Mouse (Mus musculus): Measurements from ENCODE around the gene Vmn1r9.
"Not testable (repeated sequence)": the region's sequence is repeated elsewhere in the genome, so short reads cannot be mapped to it uniquely, and the experiment has no call there.

The Vmn1r9 gene

GRCm38 (mm10) chr6:57066487-57066886 is at the start of gene Vmn1r9:
Gene Vmn1r9, plus strand, starts transcription at chr6:57066787.
- DNase-seq (ENCODE audit: low read depth, low spot score), result no peak

DNA sequence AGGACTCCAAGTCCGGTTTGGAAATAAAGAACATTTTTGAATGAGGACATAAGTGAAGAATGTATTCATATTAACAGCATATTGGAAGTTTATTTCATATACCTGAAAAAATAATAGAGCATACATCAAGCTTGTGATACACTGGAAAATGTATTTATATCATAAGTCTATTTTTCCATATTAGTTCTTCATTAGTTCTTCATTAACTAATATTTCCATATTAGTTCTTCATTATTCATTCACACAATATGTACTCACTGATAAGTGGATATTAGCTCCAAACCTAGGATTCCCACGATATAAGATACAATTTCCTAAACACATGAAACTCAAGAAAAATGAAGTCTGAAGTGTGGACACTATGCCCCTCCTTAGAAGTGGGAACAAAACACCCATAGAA is 41.4 kb upstream of the Vmn1r9 start, which contains the start of gene Vmn1r7:
TSS of gene Vmn1r7 (minus strand) at position 101 of the 400 bp plus-strand sequence.
- DNase-seq (ENCODE audit: low read depth, low spot score), result not testable (repeated sequence)

DNA sequence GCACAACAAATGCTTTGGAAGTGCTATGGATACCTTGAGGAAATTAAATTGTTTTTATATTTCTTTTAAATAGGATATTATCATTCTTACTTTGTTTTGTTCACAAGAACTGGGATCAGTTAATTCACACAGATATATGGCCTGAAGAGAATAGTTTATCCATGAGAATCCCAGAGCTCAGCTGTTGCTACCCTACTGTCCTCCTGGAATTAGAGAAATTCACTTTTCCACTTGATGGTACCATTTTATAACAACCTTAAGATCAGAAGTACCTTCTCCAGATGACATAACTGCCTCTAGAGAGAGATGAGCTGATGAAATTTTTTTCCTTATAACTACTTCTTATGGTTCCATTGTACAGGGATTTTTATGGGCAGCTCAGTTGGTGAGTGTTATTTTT is 34.6 kb upstream of the Vmn1r9 start, which contains the start of gene Vmn1r8:
TSS of gene Vmn1r8 (plus strand) at position 301 of the 400 bp plus-strand sequence.
- DNase-seq (ENCODE audit: low read depth, low spot score), result no peak

GRCm38 (mm10) chr6:57034674-57035073 is 31.9 kb upstream of the Vmn1r9 start:
- DNase-seq (ENCODE audit: low read depth, low spot score), result no peak

GRCm38 (mm10) chr6:57063730-57064129 is 2.9 kb upstream of the Vmn1r9 start:
- DNase-seq (ENCODE audit: low read depth, low spot score), result peak; percentile 60

- DNase-seq (ENCODE audit: low read depth, low spot score), result peak; percentile 8
Measured at GRCm38 (mm10) chr6:57106358-57106757, 39.8 kb downstream of the Vmn1r9 start.

DNA sequence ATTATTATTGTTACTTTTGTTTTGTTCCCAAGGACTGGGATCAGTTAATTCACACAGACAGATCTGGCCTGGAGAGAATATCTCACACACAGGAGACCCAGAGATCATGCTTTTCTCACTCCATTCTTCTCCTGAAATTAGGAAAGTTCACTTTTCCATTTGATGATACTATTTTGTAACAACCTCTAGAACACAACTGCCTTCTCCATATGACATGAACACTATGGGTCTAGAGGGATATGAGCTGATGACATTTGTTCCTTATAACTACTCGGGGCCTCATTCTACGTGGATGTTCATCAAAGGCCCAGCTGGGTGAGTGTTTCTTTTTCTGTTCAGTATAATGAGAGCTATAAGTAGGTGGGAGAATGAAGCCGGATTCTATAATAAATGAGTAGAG is 42.6 kb downstream of the Vmn1r9 start, which contains the start of gene Vmn1r10:
TSS of gene Vmn1r10 (plus strand) at position 301 of the 400 bp plus-strand sequence.
- DNase-seq (ENCODE audit: low read depth, low spot score), result no peak

Measured in R1 (cell line).